Mouse (Mus musculus) left cerebral cortex, adult 8-10 months (tissue): ENCODE measurements around the gene Tfrc. TPM values are rescaled to one million over a fixed set of nuclear protein-coding genes. Genes with fewer than 3 reads are reported as not detected.

Experiments
- DNase-seq, 2 experiments: peaks; one replicate each; pipeline ENCODE4 v3.0.0; 2022; ENCODE audit warnings: low spot score in 2 of 2
- total RNA-seq, 4 experiments: library from RNA; stranded (reverse); gene quantifications; 2 replicates each; pipeline ENCODE4 v1.2.4; 2022

Gene Tfrc
- total RNA-seq, 4 experiments from 2014 or later: 70.9 to 85.1 (median 81.6) TPM

DNA sequence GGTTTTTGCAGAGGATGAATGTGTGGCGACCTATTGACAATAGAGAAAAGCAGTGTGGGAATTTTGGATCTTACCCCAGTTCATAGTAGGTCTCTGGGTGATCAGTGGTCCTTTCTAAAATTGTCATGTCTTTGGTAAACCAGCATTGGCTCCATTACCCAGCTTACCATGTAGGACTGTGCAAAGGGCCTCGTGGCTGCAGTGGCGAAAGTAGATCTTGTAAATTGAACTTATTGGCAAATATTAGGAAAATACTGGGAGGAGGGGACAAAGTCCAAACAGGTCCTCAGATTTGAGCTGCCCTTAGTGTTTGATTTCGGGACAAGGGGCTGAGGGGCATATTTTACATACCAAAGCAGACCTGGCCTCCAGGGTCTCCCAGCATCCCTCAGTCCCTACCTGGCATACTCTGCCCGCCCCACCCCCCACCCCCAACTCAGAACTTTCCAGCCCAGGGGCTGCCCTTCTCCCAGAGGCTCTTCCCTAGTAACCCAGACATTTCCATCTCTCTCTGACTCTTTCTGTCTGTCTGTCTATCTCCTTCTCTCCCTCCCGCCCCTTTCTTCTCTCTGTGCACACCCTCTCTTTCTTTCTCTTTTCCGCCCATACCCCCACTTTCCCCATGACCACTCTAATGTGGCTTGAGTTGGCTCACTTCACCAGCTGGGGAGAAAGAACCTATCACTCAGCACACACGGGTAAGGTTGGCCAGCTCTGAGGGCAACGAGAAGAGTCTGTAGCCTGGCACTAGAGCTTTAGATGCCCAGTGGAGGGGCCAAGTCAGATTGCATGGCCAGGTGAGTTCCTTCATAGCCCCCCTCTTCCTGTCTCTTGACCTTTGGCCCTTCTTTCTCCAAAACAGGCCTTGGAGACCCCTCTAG lies 58.2 kb downstream of the Tfrc start:
- no peak for DNase-seq

DNA sequence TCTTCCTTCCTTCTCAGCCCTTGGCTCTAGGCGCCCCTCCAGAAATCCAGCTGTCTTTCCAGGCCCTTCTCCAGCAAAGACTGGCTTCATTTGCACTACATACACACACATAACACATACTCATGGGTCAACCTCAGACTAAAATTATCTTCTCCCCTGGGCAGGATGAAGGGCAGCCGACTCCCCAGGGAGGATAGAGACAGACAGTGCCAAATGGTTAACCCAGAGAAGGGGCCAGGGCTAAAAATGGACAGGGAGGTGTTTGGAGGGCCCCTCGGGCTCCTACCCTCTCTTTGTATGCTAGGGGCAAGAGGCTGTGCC lies 58.8 kb downstream of the Tfrc start:
- DNase-seq: no peak

DNA sequence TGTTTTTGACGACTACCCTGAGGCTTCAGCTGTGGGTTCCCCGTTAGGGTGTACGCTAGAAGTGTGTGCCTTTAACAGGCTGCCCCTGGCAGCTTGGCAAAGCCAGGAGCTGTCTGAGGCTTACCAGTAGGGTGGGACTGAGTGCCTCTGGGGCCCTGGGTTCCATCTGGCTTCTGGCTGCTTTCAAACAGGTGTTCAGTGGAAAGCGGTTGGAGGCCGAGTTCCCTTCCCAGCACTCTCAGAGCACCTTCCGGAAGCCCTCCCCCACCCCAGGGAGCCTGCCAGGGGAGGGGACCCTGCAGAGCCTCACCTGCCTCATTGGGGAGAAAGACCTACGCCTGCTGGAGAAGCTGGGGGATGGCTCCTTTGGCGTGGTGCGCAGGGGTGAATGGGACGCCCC lies 59.3 kb downstream of the Tfrc start:
- no peak for DNase-seq

DNA sequence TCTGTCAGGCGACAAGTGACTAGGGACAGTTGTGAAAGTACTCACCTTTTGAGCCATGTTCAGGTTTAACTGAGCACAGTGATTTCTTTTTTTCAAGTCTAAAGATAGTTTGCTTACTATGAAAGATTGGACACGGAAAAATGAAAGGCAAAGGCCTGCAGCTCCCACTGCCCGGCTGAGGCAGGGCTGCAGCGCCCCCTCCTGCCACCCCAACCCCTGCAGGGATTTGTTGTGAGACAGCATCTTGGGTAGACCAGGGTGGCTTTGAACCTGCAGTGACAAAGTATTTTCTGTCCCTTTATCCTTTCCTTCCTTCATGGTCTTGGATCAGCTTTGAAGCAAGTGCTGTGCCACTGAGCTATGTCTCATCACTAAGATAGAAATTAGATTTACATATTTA lies 59.8 kb downstream of the Tfrc start:
- DNase-seq: no peak

DNA sequence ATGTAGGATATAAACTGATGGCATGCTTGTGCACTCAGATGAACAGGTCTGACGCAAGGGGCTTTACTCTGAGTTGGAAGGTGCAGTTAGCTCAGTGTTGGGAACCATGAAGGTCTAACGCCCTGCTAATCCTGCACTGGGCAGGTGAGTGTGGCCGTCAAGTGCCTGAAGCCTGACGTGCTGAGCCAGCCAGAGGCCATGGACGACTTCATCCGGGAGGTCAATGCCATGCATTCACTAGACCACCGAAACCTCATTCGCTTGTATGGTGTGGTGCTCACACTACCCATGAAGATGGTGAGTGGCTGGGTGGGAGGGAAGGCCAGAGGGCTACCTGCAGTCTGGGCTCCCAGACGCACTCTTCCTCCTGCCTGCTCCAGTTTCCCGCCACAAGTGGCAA lies 60.5 kb downstream of the Tfrc start:
- no peak for DNase-seq

DNA sequence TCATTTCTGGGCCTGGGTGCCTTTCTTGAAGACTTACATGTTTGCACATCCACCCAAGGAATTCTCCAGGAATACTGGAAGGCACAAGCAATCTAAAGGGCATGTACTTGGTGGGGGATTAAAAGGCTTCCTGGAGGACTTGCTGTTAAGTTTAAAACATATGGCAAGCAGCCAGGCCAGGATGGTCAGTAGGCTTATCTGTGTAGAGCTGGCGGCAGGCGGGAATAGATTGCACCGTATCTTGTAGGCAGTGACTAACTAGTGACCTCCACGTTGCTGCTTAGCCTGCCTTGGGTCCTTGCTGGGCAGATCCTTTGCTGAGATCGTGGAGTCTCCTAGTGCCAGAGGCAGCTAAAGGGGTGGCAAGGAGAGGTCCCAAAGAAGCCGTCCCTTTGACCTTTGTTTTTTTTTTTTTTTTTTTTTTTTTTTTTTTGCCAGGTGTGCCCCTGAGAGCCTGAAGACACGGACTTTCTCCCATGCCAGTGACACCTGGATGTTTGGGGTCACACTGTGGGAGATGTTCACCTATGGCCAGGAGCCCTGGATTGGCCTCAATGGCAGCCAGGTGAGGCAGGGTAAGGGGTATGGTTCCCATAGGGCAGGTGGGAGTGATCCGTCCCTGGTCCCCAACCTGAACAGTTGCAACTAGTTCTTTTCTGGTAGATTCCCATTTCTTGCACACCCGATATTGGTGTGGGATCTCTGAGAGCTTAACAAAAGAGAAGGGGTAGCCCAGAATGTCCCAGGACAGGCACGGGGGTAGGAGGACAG lies 61.8 kb downstream of the Tfrc start:
- DNase-seq: no peak

DNA sequence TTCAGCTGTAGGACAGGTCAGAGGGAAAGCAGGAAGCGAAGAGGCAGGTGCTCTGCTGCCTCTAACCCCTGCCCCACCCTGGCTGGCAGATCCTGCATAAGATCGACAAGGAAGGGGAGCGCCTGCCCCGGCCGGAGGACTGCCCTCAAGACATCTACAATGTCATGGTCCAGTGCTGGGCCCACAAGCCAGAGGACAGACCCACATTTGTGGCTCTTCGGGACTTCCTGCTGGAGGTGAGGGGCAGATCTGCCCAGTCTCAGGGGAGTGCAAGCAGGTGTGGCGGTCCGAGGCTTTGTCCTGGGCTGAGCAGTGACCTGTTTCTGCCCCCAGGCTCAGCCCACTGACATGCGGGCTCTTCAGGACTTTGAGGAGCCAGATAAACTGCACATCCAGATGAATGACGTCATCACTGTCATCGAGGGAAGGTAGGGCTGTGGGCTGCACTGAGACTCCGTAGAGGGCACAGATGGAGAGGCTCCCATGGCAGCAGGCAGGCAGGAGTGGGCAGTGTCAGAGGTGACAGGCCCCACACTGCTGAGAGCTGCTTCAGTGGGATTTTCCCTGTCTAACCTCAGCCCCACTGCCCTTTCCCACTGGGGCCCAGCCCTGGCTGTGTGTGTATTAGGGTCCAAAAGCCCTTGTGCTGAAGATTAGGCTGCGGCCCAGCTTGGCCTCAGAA lies 62.6 kb downstream of the Tfrc start:
- no peak for DNase-seq

DNA sequence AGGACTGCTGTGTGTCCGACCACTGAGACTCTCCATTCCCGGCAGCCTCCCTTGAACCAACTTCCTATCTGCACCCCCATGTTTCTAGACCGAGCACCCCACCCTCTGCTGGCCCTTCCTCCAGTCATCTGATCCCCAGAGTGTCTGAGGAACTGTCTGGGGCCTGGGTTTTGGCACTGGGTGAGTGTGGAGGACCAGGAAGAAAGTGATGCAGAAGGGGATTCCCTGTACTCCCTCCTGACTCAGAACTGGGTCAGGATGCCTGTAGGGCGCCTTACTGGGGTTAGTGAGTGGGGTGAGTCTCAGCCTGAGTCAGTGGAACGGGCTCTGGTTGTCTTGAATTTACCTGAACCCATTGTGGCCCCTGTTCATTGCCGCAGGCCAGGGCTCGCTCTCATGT lies 63.5 kb downstream of the Tfrc start:
- DNase-seq: no peak

DNA sequence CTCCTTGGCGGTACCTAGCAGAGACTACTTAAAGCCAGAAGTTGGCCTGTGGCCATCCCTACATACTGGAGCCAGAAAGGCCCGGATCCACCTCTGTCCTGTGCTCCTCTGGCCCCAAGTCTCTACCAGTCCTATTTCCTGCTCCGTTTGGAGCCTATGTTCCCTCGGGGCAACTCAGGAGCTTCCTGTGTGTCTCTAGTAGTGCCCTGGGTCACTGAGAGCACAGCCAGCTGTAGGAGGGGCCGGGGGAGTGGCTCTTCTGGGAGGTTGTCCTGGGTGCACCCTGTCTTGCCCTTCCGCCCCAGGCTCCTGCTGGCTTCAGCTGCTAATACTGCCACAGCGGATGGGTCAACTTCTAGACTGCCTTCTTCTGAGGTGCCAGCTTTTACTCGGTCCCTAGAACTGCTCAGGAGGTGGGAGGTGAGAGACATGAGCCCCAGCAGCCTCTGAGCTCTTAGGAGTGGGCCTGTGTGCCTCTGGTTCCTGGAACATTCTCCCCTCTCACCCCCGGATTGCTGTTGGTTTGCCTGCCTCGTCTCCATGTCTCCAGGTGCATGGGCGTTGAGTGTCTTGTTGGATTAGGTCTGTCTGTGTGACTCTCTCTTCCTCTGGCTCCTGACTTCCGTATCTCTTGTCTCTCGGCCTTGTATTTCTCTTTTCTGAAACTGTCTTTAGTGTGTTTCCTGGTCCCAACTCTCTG lies 64.3 kb downstream of the Tfrc start:
- no peak for DNase-seq

DNA sequence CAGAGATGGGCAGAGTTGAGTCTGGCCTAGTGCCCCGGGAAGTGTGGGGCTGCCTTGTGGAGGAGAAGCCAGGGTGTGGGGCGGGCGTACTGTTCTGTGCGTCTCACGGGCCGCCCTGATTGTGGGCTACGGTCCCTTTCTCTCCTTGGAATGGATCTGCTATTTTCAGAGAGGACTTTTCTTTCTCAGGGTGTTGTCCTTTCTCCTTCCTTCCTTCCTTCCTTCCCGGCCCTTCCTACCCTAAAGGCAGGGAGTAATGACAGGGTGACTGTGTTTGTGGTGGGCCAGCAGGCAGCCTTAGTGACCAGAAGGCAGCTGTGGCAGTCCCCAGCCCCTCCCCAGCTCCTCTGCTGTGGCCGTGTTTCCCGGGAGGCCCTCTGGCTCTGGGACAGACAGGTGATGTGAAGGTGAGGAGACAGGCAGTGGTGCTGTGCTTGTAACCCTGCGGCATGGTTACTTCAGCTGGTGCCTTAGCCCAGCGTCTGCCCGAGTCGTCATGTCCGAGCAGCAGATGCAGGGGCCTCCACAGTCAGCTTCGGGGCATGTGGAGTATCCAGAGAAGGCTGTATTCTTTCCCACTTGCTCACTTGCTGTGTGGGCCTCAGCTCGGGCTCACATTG lies 65.5 kb downstream of the Tfrc start:
- DNase-seq: no peak

DNA sequence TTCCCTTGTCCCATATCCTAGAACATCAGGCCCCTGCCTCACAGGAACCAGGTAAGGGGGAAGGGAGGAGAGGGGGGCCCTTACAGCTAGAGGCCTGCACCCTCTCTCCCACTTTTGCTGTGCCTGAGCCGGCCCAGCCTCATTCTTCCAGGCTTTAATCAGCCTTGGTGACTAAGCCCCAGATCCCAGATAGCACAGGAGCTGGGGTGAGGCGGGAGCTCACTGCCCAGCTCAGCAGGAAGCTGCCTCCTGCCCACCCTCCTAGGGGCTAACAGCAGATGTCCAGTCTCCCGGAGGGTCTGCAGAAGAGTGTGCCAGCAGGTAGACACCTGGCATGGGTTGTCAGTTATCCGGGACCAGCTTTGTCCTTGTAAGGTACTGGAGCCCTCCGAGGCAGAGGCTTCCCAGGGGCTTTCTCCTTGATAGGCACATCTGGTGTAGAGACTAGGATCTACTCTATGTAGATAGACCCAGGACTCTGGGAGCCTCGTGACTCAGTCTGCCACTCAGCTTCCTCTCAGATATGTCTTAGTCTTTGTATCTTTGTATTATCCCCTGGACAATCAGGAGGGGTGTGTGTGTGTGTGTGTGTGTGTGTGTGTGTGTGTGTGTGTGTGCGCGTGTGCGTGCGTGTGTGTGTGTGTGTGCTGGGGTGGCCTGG lies 68.5 kb downstream of the Tfrc start:
- no peak for DNase-seq

DNA sequence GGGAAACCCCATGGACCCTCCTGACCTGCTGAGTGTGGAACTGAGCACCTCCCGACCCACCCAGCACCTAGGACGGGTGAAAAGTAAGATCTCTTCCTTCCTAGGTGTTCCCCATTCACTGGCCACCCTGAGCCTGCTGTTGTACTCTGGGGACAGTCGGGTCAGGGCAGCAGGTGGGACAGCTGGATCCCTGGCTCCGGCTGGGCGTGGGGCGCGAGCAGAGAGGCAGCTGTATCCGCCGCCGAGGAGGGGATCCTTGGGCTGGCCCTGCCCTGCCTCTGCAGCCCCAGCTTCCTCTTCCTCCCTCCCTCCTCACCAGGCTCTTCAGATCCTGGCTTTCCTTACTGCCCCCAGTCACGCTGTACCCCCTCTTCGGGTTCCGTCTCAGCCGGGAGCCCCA lies 69.2 kb downstream of the Tfrc start:
- DNase-seq: no peak

DNA sequence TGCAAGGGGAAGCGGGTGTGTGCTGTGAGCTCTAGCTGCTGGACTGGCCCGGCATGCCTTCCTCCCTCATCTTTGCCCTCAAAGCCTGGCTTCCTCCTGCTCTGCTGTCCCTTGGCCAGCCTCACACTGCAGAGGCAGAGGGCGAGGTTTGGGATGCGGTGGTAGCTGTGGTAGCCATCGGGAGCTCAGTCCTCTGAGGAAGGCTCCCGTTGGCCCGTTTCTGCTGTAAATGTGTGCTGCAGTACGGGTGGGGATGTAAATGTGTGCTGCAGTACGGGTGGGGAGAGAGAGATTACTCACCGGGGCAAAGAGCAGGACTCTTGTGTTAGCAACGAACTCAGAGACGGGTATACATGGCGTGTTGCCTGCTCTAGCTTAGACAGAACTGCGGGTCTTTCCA lies 70.1 kb downstream of the Tfrc start:
- no peak for DNase-seq

DNA sequence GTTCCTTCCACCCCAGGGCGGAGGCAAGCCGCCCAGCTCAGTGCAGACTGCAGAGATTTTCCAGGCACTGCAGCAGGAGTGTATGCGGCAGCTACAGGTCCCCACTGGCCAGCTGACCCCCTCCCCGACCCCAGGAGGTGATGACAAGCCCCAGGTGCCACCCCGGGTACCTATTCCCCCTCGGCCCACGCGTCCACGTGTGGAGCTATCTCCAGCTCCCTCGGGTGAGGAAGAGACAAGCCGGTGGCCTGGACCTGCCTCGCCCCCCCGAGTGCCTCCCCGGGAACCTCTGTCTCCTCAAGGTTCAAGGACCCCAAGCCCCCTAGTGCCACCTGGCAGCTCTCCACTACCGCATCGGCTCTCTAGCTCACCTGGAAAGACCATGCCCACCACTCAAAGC lies 71.3 kb downstream of the Tfrc start:
- no peak for DNase-seq

DNA sequence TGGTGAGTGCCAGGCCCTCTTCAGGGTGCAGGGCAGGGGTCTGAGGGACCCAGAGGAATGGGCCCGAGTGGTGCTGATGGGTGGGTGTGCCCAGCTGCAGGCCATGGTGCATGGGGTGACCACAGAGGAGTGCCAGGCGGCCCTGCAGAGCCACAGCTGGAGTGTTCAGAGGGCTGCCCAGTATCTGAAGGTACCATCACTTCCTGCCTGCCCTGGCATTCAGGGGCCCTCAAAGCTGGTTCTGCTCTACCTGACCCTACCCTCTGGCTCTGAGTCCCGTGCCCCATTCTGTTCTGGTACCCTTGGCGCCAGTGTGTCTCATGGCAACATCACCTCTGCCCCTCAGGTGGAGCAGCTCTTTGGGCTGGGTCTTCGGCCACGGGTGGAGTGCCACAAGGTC lies 72.1 kb downstream of the Tfrc start:
- no peak for DNase-seq

DNA sequence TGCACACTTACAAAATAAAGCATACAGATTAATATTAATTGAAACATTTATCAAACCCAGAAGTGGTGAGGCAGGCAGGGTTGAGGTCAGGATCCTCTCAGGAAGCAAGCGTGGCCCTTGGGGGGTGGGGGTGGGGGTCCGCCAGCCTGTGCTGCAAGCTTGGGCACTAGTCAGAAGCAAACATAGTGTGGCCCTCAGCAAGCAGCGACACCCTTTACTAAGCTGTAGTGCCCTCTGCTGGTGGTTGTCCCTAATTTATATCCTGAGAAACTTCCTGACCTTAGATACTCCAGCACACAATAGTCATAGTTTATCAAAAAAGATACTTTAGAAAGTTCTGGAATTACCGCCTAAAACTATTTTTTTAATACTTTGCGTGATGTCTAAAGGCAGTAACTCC lies 73.5 kb downstream of the Tfrc start:
- DNase-seq: no peak

Other genes with a start within 250 kb of the Tfrc start
- under 1 TPM in 1 of 4 experiments, not detected in 3; 0.27 TPM for gene Tm4sf19, start 208.4 kb upstream of the Tfrc start, total RNA-seq
- 10 to 100 TPM; 17.5 to 21.3 (median 20.0) TPM for gene Tctex1d2, start 189.2 kb upstream of the Tfrc start, total RNA-seq
- 10 to 100 TPM; 40.0 to 46.7 (median 43.6) TPM for gene Pcyt1a, start 178.0 kb upstream of the Tfrc start, total RNA-seq
- not detected for gene Slc51a, start 121.0 kb upstream of the Tfrc start, total RNA-seq
- not detected for gene Zdhhc19, start 112.7 kb upstream of the Tfrc start, total RNA-seq
- 100 to 1,000 TPM; 243 to 266 (median 252) TPM for gene Tnk2, start 35.0 kb downstream of the Tfrc start, total RNA-seq
- gene Muc4, start 127.0 kb downstream of the Tfrc start, total RNA-seq: under 1 TPM in 1 of 4 experiments, not detected in 3; 0.05 TPM
- not detected for gene Muc20, start 188.5 kb downstream of the Tfrc start, total RNA-seq
- gene Smbd1, start 201.6 kb downstream of the Tfrc start, total RNA-seq: not detected